Mouse (Mus musculus) cerebellum, adult 9-11 months (tissue): ENCODE results near the gene Map3k21.

Experiments
- DNase-seq: peaks from one replicate; pipeline ENCODE4 v3.0.0; 2022

Gene Map3k21

GRCm38 (mm10) chr8:125917013-125917412 is 6.8 kb downstream of the Map3k21 start:
- no peak for DNase-seq

- DNase-seq, result no peak
Measured at GRCm38 (mm10) chr8:125918719-125919118, 8.5 kb downstream of the Map3k21 start.

GRCm38 (mm10) chr8:125919560-125919959 is 9.3 kb downstream of the Map3k21 start:
- DNase-seq, result no peak

GRCm38 (mm10) chr8:125920281-125920680 is 10.0 kb downstream of the Map3k21 start:
- no peak for DNase-seq

- no peak for DNase-seq
Measured at GRCm38 (mm10) chr8:125920761-125921160, 10.5 kb downstream of the Map3k21 start.

GRCm38 (mm10) chr8:125922333-125922732 is 12.1 kb downstream of the Map3k21 start:
- no peak for DNase-seq

GRCm38 (mm10) chr8:125926636-125927035 is 16.4 kb downstream of the Map3k21 start:
- DNase-seq, result no peak

- DNase-seq, result no peak
Measured at GRCm38 (mm10) chr8:125930276-125931046, 20.2 kb downstream of the Map3k21 start.

- no peak for DNase-seq
Measured at GRCm38 (mm10) chr8:125931822-125932221, 21.6 kb downstream of the Map3k21 start.

- DNase-seq, result peak; percentile 80
Measured at GRCm38 (mm10) chr8:125935649-125936048, 25.4 kb downstream of the Map3k21 start.

- no peak for DNase-seq
Measured at GRCm38 (mm10) chr8:125944511-125944910, 34.3 kb downstream of the Map3k21 start.

GRCm38 (mm10) chr8:125948696-125949308 is 38.6 kb downstream of the Map3k21 start:
- DNase-seq, result no peak

GRCm38 (mm10) chr8:125950007-125950940 is 40.0 kb downstream of the Map3k21 start:
- DNase-seq, result peak; percentile 90

GRCm38 (mm10) chr8:125955671-125956070 is 45.4 kb downstream of the Map3k21 start:
- peak; percentile 73 for DNase-seq

GRCm38 (mm10) chr8:125956796-125957195 is 46.5 kb downstream of the Map3k21 start:
- DNase-seq, result no peak

GRCm38 (mm10) chr8:125957226-125957993 is 47.2 kb downstream of the Map3k21 start:
- DNase-seq, result no peak

GRCm38 (mm10) chr8:125957994-125958368 is 47.7 kb downstream of the Map3k21 start:
- no peak for DNase-seq

GRCm38 (mm10) chr8:125959363-125959771 is 49.1 kb downstream of the Map3k21 start:
- DNase-seq, result peak; percentile 94

GRCm38 (mm10) chr8:125960037-125960436 is 49.8 kb downstream of the Map3k21 start:
- peak; percentile 85 for DNase-seq

GRCm38 (mm10) chr8:125961790-125962189 is 51.5 kb downstream of the Map3k21 start:
- DNase-seq, result no peak

GRCm38 (mm10) chr8:125963807-125964211 is 53.6 kb downstream of the Map3k21 start:
- peak; percentile 73 for DNase-seq

GRCm38 (mm10) chr8:125971336-125971735 is 61.1 kb downstream of the Map3k21 start:
- DNase-seq, result no peak
